In genomic region chr8:84634849-84635304, GRCm38 (mm10) we compare ENCODE assay signal across 8 mouse cellular contexts. TPM values are rescaled to one million over a fixed set of nuclear protein-coding genes. Genes with fewer than 3 reads are reported as not detected.
DNase-seq lines count a peak whose midpoint lies in the region.

No protein-coding gene starts in this region.

- H3K4me1 ChIP-seq in limb, embryonic 10.5 days = peaks cover 55% of the 10 kb centered on the region

- peak overlapping the region; percentile 81 for H3K27ac ChIP-seq in limb, embryonic 10.5 days

- H3K27me3 ChIP-seq in limb, embryonic 10.5 days (ENCODE audit: low read depth, poor library complexity, severe bottlenecking) = peaks cover 17% of the 10 kb centered on the region; the same call in 1 of the 2 replicates

- WGBS in limb, embryonic 10.5 days = 45% methylated on average over 9 of the region's 9 CpGs

- H3K36me3 ChIP-seq in limb, embryonic 10.5 days = no peaks in the 10 kb centered on the region

- peak overlapping the region; percentile 15; the same call in 1 of the 2 replicates for H3K4me3 ChIP-seq in limb, embryonic 10.5 days

- DNase-seq in right cerebral cortex, postnatal 14 days = peak; percentile 52
- no peak for DNase-seq in right cerebral cortex, postnatal 25 days
- peak; percentile 99 for DNase-seq in cerebellum, adult 9-11 months
- peak; percentile 88 for DNase-seq in gastrocnemius, postnatal 25 days
- no peak for DNase-seq in limb, embryonic 10.5 days (ENCODE audit: low spot score)
- DNase-seq in retina, postnatal 1 day = peak; percentile 79
- no peak for DNase-seq in T-cell, adult 2 months (ENCODE audit: low spot score)
- no peak for DNase-seq in thymus, postnatal 14 days

- no peaks in the 10 kb centered on the region for H3K9me3 ChIP-seq in limb, embryonic 10.5 days (replicated peaks)

RNA-seq across cellular contexts. Expression of gene Ier2, which starts 27.8 kb away (rescaled TPM):
- 1 to 10 TPM; 5.9 to 7.1 TPM for total RNA-seq in gastrocnemius, postnatal 25 days (2021)
- polyA plus RNA-seq in limb, embryonic 10.5 days (2016; fragmentation: Nextera tagmentation; extraction: Ambion mirVana) = 199 and 229 TPM in 2 replicates

RNA-seq across cellular contexts. Expression of gene Trmt1, which starts 51.2 kb away (rescaled TPM):
- 10 to 100 TPM; 36.7 to 40.2 TPM for total RNA-seq in gastrocnemius, postnatal 25 days (2021)
- polyA plus RNA-seq in limb, embryonic 10.5 days (2016; fragmentation: Nextera tagmentation; extraction: Ambion mirVana) = 71.7 and 79.3 TPM in 2 replicates

RNA-seq across cellular contexts. Expression of gene Nacc1, which starts 52.8 kb away (rescaled TPM):
- 10 to 100 TPM; 20.0 to 22.2 TPM for total RNA-seq in gastrocnemius, postnatal 25 days (2021)
- 31.7 and 32.0 TPM in 2 replicates for polyA plus RNA-seq in limb, embryonic 10.5 days (2016; fragmentation: Nextera tagmentation; extraction: Ambion mirVana)

Comparison
In these comparisons a context has a peak if more than half of its experiments do, and no peak if none do; other contexts are left out.
1. DNase-seq: peak in right cerebral cortex, postnatal 14 days (single experiment), cerebellum, adult 9-11 months (single experiment), gastrocnemius, postnatal 25 days (single experiment) and retina, postnatal 1 day (single experiment); none in right cerebral cortex, postnatal 25 days (single experiment), limb, embryonic 10.5 days (single experiment), T-cell, adult 2 months (single experiment) and thymus, postnatal 14 days (single experiment).